Mouse (Mus musculus) megakaryocyte, adult 5-6 weeks (primary cell): ENCODE measurements around the gene Zbtb41. TPM values are rescaled to one million over a fixed set of nuclear protein-coding genes. Genes with fewer than 3 reads are reported as not detected.

Experiments used
- ATAC-seq: 2 replicates; pipeline ENCODE4 v1.8.0; 2016; ENCODE audit warnings: mild to moderate bottlenecking, inconsistent platforms; ENCODE audit not compliant: poor library complexity, severe bottlenecking
- total RNA-seq, 2 experiments: library from RNA; stranded (forward) in 1 of 2; stranded (reverse) in 1 of 2; fragments of 153-499, 151-499 nt in 1 of 2; fragments of 221-1000, 200-1000 nt in 1 of 2; gene quantifications; 2 replicates each; pipeline versions ENCODE4 v1.2.3 to v1.2.4; 2015 to 2017

Gene Zbtb41
- total RNA-seq, 2 experiments from 2014 or later = 10.0 to 13.9 TPM

- ATAC-seq = no peak
These were observed 43.8 kb downstream of the Zbtb41 start for GRCm38 (mm10) chr1:139465936-139466335.

GRCm38 (mm10) chr1:139478898-139479297 lies 56.8 kb downstream of the Zbtb41 start:
- no peak for ATAC-seq

GRCm38 (mm10) chr1:139480246-139480645 lies 58.2 kb downstream of the Zbtb41 start:
- ATAC-seq = no peak

- no peak for ATAC-seq
These were observed 59.1 kb downstream of the Zbtb41 start for GRCm38 (mm10) chr1:139481146-139481545.

GRCm38 (mm10) chr1:139494630-139495029 lies 72.5 kb downstream of the Zbtb41 start:
- ATAC-seq = no peak

- ATAC-seq = no peak
These were observed 73.3 kb downstream of the Zbtb41 start for GRCm38 (mm10) chr1:139495408-139495807.

GRCm38 (mm10) chr1:139496212-139496611 lies 74.1 kb downstream of the Zbtb41 start:
- no peak for ATAC-seq

- ATAC-seq = no peak
These were observed 77.7 kb downstream of the Zbtb41 start for GRCm38 (mm10) chr1:139499751-139500150.

- no peak for ATAC-seq
These were observed 79.2 kb downstream of the Zbtb41 start, which contains the start of gene F13b for GRCm38 (mm10) chr1:139501258-139501752. TSS of gene F13b (plus strand) at chr1:139501702.

Other genes starting within 250 kb of the Zbtb41 start
- gene Crb1, start 45.2 kb upstream of the Zbtb41 start, total RNA-seq (2015) = not detected in 2 replicates
- not detected in 2 replicates for gene Crb1, start 45.2 kb upstream of the Zbtb41 start, total RNA-seq (2017)
- gene Aspm, start 32.5 kb downstream of the Zbtb41 start, total RNA-seq (2015) = 29.5 and 32.8 TPM in 2 replicates
- gene Aspm, start 32.5 kb downstream of the Zbtb41 start, total RNA-seq (2017) = 37.9 and 41.0 TPM in 2 replicates
- gene F13b, start 79.4 kb downstream of the Zbtb41 start, total RNA-seq (2015) = not detected in 2 replicates
- gene F13b, start 79.4 kb downstream of the Zbtb41 start, total RNA-seq (2017) = not detected in 2 replicates
- gene Cfhr1, start 138.0 kb downstream of the Zbtb41 start, total RNA-seq (2015) = not detected in 2 replicates
- not detected in 2 replicates for gene Cfhr1, start 138.0 kb downstream of the Zbtb41 start, total RNA-seq (2017)